Mouse (Mus musculus) stomach, embryonic 16.5 days (tissue): ENCODE measurements around the gene Ptpn12. TPM values are rescaled to one million over a fixed set of nuclear protein-coding genes. Genes with fewer than 3 reads are reported as not detected.

Experiments used
- ATAC-seq: fragments of 200-750 bp; cut with Nextera tagmentation; 2 replicates; pipeline ENCODE4 v1.8.0; 2017; ENCODE audit warnings: moderate number of reproducible peaks, moderate TSS enrichment; ENCODE audit not compliant: insufficient read depth, low FRiP score
- H3K27ac ChIP-seq: fragments of 300-500 bp; sonication (generic); 2 replicates; pipeline ENCODE4 v1.5.1; 2014; ENCODE audit warnings: low read length
- H3K27me3 ChIP-seq: fragments of 300-500 bp; sonication (generic); 2 replicates; pipeline ENCODE4 v1.6.1; 2014; ENCODE audit warnings: low read length, control low read depth, mixed read lengths; ENCODE audit not compliant: control insufficient read depth, insufficient read depth
- H3K36me3 ChIP-seq: fragments of 300-500 bp; sonication (generic); 2 replicates; pipeline ENCODE4 v1.6.1; 2014; ENCODE audit warnings: low read length; ENCODE audit not compliant: control insufficient read depth, insufficient read depth
- H3K4me1 ChIP-seq: fragments of 300-500 bp; sonication (generic); 2 replicates; pipeline ENCODE4 v1.6.1; 2014; ENCODE audit warnings: low read length, control low read depth, mixed read lengths; ENCODE audit not compliant: control insufficient read depth, insufficient read depth
- H3K4me2 ChIP-seq: fragments of 300-500 bp; sonication (generic); 2 replicates; pipeline ENCODE4 v1.6.1; 2014; ENCODE audit warnings: low read depth, low read length, mixed read lengths
- H3K4me3 ChIP-seq: fragments of 300-500 bp; sonication (generic); replicated peaks from 2 replicates; pipeline ENCODE4 v1.5.1; 2014; ENCODE audit warnings: mild to moderate bottlenecking, low read length
- H3K9ac ChIP-seq: fragments of 300-500 bp; sonication (generic); 2 replicates; pipeline ENCODE4 v1.6.1; 2014; ENCODE audit warnings: low read length
- H3K9me3 ChIP-seq: fragments of 300-500 bp; sonication (generic); replicated peaks from 2 replicates; pipeline ENCODE4 v1.6.1; 2016; ENCODE audit warnings: low read length, control low read depth; ENCODE audit not compliant: control insufficient read depth
- WGBS: fragments of 180-500 bp; shearing (Covaris S2); extraction: QIAGEN DNeasy Blood & Tissue Kit; methylation state at CpG from one replicate; pipeline ENCODE4 v1.1.7; 2014; 5-methylcytosine and 5-hydroxymethylcytosine counted together
- polyA plus RNA-seq: library from polyadenylated mRNA; unstranded; fragments of >200 nt; fragmentation: Nextera tagmentation; extraction: Ambion mirVana; gene quantifications from 2 replicates; pipeline ENCODE4 v1.2.1, GENCODE M21; 2015

The Ptpn12 gene
- polyA plus RNA-seq, 1 experiment from 2014 or later, result 15.0 TPM

GRCm38 (mm10) chr5:20997555-20997954 is 58.2 kb downstream of the Ptpn12 start:
- H3K4me3 ChIP-seq, result no peak overlapping the region
- no peak overlapping the region for H3K4me2 ChIP-seq
- H3K27me3 ChIP-seq, result no peaks in the 10 kb centered on the region
- H3K36me3 ChIP-seq, result peaks cover 50% of the 10 kb centered on the region
- H3K4me1 ChIP-seq, result no peaks in the 10 kb centered on the region
- 86% methylated on average over 6 of the region's 6 CpGs for WGBS
- no peak for ATAC-seq
- H3K27ac ChIP-seq, result no peak overlapping the region
- no peak overlapping the region for H3K9ac ChIP-seq
- H3K9me3 ChIP-seq, result 0 out of 2 replicates have a peak, but pooled peaks cover 6% of the 10 kb centered on the region

DNA sequence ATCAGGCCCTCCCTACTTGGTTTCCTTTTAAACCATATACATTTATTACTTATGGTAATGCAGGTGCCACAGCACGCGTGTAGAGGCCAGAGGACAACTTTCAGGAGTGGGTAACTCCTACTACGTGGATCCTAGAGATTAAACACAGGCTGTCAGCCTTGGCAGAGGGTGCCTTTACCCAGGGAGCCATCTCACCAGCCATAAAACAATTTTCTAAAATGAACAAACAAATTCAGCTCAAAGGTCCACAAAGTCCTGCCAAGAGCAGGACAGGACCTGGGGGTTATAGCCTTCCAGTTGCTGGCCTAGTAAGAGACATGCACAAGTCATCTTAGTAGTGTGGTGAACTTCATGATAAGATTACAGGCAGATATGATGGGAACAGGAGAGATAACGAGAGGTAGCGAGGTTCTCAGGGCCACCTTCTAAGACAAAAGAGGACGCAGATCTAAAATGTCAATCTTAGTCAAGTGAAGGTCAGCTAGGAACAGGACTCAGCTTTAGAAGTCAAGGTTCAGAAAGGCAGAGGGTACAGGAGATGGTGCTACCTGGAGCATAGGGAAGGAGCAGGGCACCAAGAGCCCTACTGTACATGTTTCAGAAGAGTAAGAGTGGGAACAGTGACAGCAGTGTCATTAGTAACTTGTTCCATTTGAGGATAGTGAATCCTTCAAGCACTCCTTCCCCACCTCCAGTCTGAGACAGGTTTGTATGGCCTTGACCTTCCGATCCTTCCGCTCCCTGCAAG is 65.5 kb downstream of the Ptpn12 start:
- no peaks in the 10 kb centered on the region for H3K4me1 ChIP-seq
- no peak for ATAC-seq
- no peak overlapping the region for H3K4me2 ChIP-seq
- peaks cover 24% of the 10 kb centered on the region; the same call in 1 of the 2 replicates for H3K36me3 ChIP-seq
- no peaks in the 10 kb centered on the region for H3K27me3 ChIP-seq
- H3K9me3 ChIP-seq, result no peaks in the 10 kb centered on the region
- no peak overlapping the region for H3K9ac ChIP-seq
- 90% methylated on average over 8 of the region's 8 CpGs for WGBS
- H3K27ac ChIP-seq, result no peak overlapping the region
- no peak overlapping the region for H3K4me3 ChIP-seq

DNA sequence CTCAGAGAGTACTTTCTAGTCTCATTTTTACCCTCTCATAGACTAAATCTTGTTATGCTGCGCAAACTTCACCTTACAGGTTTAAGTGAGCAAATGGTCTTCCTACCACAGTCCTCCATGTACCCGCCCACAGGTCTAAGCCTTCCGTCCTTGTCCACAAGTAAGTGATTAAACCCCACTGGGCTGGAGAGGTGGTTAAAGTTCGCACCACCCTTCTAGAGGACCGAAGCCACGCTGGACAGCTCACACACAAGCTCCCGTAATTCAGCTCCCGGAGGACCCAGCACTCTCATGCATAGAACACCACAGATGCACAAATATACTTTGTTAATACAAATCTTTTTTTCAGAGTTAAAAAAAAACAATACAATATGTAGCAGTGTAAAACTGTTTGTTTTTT is 69.4 kb downstream of the Ptpn12 start:
- 94% methylated on average over 8 of the region's 8 CpGs for WGBS
- H3K27ac ChIP-seq, result no peak overlapping the region
- no peak for ATAC-seq
- H3K9ac ChIP-seq, result no peak overlapping the region
- no peak overlapping the region for H3K4me3 ChIP-seq
- H3K4me1 ChIP-seq, result no peaks in the 10 kb centered on the region
- H3K4me2 ChIP-seq, result no peak overlapping the region
- H3K36me3 ChIP-seq, result peaks cover 19% of the 10 kb centered on the region; the same call in 1 of the 2 replicates
- no peaks in the 10 kb centered on the region for H3K27me3 ChIP-seq
- no peaks in the 10 kb centered on the region for H3K9me3 ChIP-seq

- Histone ChIP-seq H3K27ac (no peak overlapping the region), H3K9me3 (no peaks in the 10 kb centered on the region), H3K4me1 (no peaks in the 10 kb centered on the region), H3K27me3 (no peaks in the 10 kb centered on the region), H3K4me3 (no peak overlapping the region), H3K4me2 (no peak overlapping the region), H3K36me3 (peaks cover 9% of the 10 kb centered on the region; the same call in 1 of the 2 replicates), H3K9ac (no peak overlapping the region)
- no peak for ATAC-seq
Observed at GRCm38 (mm10) chr5:20983505-20983904, 72.2 kb downstream of the Ptpn12 start.

DNA sequence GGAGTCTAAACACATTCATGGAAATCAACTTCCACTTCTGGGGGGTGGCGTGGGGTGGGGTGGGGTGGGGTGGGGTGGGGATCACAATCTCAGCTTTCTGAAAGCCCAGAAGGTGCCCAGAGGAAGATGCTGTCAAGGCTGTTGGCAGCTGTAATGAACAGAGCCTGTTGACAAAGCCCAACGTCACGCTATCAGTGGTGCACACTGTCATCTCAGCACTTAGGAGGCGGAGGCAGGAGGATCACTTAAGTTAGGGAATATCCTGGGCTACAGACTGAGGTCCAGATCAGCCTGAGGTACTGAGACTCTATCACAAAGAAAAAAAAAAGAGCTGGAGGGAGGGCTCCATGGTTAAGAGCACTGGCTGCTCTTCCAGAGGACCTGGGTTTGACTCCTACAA is 81.0 kb downstream of the Ptpn12 start:
- H3K4me2 ChIP-seq, result no peak overlapping the region
- H3K36me3 ChIP-seq, result no peaks in the 10 kb centered on the region
- H3K4me1 ChIP-seq, result no peaks in the 10 kb centered on the region
- WGBS, result 79% methylated on average over 4 of the region's 4 CpGs
- no peak overlapping the region for H3K9ac ChIP-seq
- ATAC-seq, result no peak
- H3K4me3 ChIP-seq, result no peak overlapping the region
- no peak overlapping the region for H3K27ac ChIP-seq
- H3K27me3 ChIP-seq, result no peaks in the 10 kb centered on the region
- H3K9me3 ChIP-seq, result no peaks in the 10 kb centered on the region

GRCm38 (mm10) chr5:20973999-20974398 is 81.7 kb downstream of the Ptpn12 start:
- Histone ChIP-seq H3K27me3 (no peaks in the 10 kb centered on the region), H3K4me3 (no peak overlapping the region), H3K36me3 (no peaks in the 10 kb centered on the region), H3K9me3 (no peaks in the 10 kb centered on the region), H3K4me1 (no peaks in the 10 kb centered on the region), H3K27ac (no peak overlapping the region), H3K9ac (no peak overlapping the region), H3K4me2 (no peak overlapping the region)
- no peak for ATAC-seq
- WGBS, result 31% methylated on average over 6 of the region's 7 CpGs

GRCm38 (mm10) chr5:20973069-20973468 is 82.6 kb downstream of the Ptpn12 start:
- no peak for ATAC-seq
- WGBS, result 60% methylated on average over 5 of the region's 5 CpGs
- H3K27me3 ChIP-seq, result no peaks in the 10 kb centered on the region

DNA sequence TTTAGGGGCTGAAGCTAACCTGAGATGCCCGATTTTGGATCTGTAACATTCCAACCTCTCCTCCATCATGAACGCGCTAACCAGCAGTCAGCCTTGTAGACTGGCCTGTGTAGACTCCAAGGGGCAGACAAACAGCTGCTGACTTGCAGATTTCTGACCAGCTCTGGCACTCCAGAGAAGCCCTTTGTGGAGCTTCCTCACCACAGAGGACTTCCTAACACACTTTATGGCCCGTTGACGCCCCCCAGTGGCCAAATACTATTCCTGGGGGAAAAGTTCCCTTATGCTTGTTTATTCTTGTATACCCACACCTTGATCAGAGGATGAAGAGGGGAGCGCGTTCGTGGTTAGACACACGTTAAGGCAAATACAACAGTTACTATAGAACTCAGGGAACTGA is 86.7 kb downstream of the Ptpn12 start:
- no peaks in the 10 kb centered on the region for H3K4me1 ChIP-seq
- 62% methylated on average over 9 of the region's 9 CpGs for WGBS
- no peaks in the 10 kb centered on the region for H3K9me3 ChIP-seq
- no peak overlapping the region for H3K27ac ChIP-seq
- ATAC-seq, result no peak
- H3K4me2 ChIP-seq, result no peak overlapping the region
- H3K27me3 ChIP-seq, result no peaks in the 10 kb centered on the region
- H3K9ac ChIP-seq, result no peak overlapping the region
- H3K36me3 ChIP-seq, result no peaks in the 10 kb centered on the region
- H3K4me3 ChIP-seq, result no peak overlapping the region

More at GRCm38 (mm10) chr5:20973069-20973468, 82.6 kb downstream of the Ptpn12 start:
- Histone ChIP-seq H3K27ac (no peak overlapping the region), H3K9me3 (no peaks in the 10 kb centered on the region), H3K4me3 (no peak overlapping the region), H3K36me3 (no peaks in the 10 kb centered on the region), H3K9ac (no peak overlapping the region), H3K4me1 (no peaks in the 10 kb centered on the region), H3K4me2 (no peak overlapping the region)

DNA sequence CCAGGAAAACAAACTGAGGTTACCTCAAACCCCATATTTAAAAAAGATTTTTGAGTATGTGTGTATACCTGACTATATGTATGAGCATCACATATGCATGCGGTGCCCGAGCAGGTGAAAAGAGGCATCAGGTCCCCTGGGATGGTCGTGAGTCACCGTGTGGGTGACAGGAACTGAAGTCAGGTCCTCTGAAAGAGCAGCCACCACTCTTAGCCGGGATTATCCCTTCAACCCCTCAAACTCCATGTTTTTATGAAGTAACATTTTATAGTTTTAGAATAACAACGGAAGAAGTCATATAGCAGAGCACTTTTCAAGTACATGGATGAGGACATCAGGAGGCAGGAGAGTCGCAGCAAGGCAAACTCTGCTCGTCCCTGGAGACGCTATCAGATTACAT is 87.2 kb downstream of the Ptpn12 start:
- no peak overlapping the region for H3K9ac ChIP-seq
- no peak overlapping the region for H3K27ac ChIP-seq
- H3K9me3 ChIP-seq, result no peaks in the 10 kb centered on the region
- H3K4me2 ChIP-seq, result no peak overlapping the region
- H3K4me3 ChIP-seq, result no peak overlapping the region
- WGBS, result 65% methylated on average over 9 of the region's 9 CpGs
- H3K27me3 ChIP-seq, result no peaks in the 10 kb centered on the region
- no peaks in the 10 kb centered on the region for H3K36me3 ChIP-seq
- ATAC-seq, result no peak
- H3K4me1 ChIP-seq, result no peaks in the 10 kb centered on the region
